Mouse (Mus musculus) T-helper 17 cell (primary cell): ENCODE measurements around the gene Coro2b.

Experiments used
- in situ Hi-C, 2 experiments: fragments of 300-600 bp; cut with MboI, MseI; formaldehyde crosslinking; loops; 1 replicate in 1 of 2; 2 replicates in 1 of 2; pipeline ENCODE4 v1.15.1; 2025; ENCODE audit warnings: high pct_unique_total_duplicates in 2 of 2

The Coro2b gene

DNA sequence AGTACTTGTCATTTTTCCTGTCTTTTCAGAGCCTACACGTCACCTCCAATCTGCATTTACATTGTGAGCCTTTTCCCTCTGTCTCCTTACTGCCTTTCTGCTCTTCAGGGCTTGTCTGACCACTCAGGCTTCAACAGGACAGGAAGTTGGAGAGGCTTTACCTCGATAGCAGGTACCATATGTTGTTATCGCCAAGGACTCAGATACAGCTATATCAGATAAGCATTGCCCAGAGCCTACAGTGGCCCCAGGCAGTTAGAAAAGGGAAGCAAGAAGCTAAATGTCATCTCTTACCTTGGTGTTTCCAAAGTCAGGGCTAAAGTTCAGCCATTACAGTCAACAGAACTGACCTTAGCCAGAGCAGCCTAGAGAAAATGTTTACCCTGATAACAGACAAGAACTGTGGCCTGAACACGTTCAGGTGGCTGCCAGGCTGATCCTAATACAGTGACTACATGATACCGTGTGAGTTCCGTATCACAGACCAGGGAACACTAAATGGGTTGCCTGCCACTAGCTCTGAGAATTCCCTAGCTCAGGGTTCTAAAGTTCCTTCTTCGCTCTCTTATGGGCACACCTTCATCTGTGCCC, 130.3 kb downstream of the Coro2b start:
- in situ Hi-C loops: no loop called here

DNA sequence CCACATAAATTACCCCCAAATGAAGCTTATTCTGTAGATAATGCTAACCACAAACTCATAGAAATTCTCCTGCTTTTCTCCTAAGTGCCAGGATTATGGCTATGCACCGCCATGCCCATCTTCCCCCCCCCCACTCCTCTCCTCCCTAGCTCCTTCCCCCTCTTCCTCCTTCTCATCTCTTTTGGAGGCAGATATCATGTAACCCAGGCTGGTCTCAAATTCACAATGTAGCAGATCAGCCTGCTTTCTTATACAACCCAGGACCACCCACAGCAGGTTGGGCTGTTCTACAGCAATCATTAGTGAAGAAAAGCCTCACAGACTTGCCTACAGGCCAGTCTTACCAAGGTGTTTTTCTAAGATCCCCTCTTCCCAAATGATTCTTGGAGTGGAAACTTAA, 135.3 kb downstream of the Coro2b start:
- in situ Hi-C loops: no loop called here

DNA sequence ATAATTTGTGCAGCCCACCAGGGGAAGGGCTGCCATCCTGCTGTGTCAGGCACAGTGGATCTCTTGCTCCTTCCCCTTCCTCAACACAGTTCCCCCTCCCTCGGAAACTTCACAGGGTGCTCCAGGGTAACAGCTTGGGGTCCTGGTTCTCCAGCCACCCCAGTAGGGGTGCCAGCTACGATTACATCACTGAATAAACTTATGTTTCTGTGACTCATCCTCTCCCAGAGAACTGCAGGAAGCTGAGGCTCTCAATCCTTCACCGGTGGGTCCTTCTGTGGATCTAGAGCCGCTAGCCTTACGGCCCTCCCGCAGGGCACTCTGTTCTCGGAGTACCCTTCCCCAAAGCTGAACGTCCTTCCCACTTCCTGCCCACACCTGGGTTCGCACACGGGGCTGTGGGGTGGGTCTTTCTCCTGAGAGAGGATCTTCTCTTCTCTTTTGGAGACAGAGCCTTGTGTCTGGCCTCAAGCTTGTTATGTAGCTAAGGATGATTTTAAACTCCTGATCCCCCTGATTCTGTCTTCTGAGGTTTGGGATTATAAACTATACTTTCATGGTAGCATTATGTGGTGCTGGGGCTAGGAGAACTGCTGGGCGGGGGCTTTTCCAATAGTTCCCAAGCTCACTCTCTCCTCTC, 136.2 kb downstream of the Coro2b start:
- in situ Hi-C loops: no loop called here

DNA sequence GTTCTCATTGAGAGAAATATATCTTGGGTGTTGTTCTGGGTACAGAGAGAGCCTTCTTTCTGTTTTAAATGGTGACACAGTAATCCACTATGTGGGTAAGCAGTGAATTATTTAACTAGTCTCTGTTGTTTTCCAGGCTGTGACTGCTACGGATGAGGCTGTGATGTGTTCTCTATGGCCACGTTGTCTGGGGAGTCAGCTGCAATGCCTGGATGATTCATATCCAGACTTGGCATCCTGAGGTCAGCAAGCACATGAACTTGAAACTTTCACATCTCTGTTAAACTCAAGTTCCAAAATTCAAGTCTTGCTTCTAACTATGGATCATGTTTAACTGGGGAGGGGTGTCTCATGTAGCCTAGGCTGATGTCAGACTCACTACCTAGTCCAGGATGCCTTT, 142.7 kb downstream of the Coro2b start:
- in situ Hi-C loops: no loop called here

DNA sequence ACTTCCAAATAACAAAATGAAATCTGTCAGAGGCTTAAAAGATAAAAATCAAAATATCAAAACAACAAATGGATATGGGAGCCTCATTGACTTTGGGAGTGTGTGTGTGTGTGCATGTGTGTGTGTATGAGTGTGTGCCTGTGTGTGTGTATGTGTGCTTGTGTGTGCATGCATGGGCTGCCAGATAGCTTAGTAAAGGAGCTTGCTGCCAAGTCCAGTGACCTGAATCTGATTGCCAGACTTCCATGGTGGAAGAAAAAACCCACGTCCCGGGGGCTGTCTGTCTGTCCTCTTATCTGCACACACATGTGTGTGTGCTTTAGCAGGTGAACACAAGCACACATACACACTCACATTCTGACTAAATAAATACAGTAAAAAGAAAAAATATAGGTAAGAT, 143.3 kb downstream of the Coro2b start:
- in situ Hi-C loops: no loop called here

DNA sequence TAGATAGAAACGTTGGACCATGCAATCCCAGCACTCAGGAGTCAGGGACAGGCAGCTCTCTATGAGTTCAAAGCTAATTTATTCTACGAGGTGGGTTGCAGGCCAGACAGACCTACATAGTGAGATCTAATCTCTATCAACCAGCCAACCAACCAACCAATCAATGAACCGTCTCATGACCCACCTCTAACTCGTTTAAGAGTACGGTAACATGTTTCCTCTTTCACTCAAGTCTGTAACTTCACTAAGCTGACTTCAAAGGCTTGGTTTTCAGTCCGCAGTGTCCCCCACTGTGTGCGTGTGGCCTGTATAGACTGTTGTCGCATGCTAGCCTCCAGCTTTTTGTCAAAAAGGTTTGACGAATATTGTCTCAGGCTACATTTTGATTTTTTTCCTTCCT, 147.1 kb downstream of the Coro2b start:
- in situ Hi-C loops: loop anchor here in 1 of 2 experiments (5.0 kb wide), 1 partner anchor 92 kb away; no protein-coding TSS in a partner anchor

DNA sequence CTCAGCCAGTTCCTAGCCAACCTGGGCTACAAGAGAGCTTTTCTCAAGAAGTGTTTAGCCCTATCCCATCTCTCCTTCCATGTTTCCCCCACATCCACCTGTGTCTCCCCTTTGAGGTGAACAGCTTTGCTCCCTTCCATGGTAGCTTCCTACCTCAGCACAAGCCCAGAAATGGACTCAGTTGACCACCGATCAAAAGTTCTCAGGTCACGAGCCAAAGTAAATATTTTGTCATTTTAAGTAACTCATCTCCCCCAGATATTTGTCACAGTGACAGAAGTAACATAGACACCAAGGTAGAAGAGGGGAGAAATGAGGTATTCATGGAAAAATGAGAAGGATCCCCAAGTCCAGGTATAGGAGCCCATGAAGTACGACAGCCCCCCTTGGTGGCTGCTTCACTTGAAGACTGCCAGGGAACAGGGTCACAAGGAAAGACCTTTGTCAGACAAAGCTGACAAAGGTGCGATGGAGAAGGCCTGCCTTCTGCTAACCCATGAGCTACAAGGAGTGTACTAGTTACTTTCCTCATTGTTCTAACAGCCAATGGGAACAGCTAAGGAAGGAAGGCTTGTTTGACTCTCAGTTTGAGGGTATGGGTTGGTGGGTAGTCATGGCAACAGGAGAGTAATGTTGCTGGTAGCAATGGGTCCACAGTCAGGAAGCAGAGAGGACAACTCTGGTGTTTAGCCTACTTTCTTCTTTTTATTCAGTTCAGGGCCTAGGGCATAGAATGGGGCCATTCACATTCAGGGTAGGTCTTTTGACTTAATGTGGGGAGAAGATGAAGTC, 150.9 kb downstream of the Coro2b start:
- in situ Hi-C loops: loop anchor here in 1 of 2 experiments (5.0 kb wide), 1 partner anchor 89 kb away; no protein-coding TSS in a partner anchor

DNA sequence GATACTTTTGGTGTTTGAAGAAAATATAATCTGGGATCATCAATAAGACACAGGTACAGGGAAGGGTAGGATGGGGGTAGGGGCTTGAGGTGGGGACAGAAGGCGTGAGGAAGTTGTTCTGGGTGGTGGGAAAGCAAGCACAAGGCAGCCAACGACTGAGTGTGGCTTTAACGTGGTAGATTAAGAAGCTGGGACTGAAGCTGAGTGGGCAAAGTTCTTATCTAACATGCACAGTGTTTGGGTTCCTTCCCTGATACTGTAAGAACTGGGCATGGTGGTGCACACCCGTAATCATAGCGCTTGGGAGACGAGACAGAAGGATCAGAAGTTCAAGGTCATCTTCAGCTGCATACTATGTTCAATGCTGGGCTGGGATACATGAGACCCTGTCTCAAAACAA, 151.8 kb downstream of the Coro2b start:
- in situ Hi-C loops: loop anchor here in 1 of 2 experiments (5.0 kb wide), 1 partner anchor 88 kb away; no protein-coding TSS in a partner anchor

DNA sequence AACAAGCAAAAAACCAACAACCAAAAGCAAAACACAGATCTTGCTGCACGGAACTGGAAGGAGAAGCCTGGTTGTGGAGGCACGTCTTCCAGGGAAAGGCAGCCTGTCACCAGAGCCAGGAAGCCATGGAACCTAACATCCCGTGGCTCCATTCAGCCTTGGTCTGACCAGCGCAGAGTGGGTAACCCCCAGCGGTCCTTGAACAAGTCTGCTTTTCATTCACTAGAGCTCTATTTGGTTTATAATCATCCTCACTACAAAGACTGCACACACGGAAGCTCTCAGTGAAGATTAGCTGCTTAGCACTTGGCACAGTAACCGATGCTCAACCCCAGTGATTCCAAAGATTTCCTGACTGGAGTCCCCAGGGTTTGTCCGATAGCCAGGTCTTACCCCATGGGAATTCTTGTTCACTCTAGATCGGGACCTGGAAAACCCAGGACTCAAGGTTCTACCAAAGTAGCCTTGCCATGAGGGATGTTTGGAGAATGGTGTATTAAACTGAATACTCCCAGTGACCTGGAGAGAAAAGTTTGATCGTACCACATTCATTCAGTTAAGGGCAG, 154.2 kb downstream of the Coro2b start:
- in situ Hi-C loops: no loop called here

DNA sequence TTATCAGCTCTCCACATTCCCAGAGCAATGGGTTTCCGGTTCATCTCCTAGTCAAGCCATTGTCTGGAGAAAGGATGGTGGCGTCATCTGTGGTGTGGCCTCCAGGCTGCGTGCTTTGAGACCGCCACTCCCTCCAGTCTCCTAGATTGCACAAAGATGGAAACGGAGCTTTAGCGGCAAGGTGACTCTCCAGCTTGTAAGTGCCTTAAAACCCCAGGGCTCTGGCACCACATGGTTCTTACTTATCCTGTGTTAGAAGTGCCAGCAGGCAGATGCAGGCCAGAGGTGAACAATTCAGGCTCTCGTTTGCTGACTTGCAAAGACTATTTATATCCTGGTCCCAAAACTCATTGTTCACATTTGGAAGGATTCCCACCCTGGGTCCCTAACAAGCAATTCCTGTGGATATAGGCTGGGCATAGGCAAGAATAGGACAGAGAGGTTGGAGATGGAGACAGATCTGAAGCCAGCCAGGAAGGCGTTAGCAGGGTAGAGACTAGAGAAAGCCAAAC, 155.4 kb downstream of the Coro2b start:
- in situ Hi-C loops: no loop called here

DNA sequence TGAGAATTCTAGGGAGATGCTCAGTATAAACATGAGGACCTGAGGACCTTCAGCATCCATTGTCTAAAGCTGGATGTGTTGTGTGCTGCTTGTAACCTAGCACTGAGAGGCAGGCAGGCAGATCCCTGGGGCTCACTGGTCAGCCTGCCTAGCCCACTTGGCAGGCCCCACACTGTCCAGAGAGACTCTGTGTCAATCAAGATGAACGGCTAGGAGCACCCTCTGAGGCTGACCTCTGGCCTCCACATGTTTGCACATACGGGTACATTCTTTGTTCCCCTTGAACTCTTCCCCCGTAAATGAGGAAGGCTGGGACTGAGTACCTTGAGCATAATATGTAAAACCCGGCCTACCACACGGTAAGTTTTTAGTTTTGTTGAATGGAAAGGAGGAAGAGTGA, 156.5 kb downstream of the Coro2b start:
- in situ Hi-C loops: no loop called here

DNA sequence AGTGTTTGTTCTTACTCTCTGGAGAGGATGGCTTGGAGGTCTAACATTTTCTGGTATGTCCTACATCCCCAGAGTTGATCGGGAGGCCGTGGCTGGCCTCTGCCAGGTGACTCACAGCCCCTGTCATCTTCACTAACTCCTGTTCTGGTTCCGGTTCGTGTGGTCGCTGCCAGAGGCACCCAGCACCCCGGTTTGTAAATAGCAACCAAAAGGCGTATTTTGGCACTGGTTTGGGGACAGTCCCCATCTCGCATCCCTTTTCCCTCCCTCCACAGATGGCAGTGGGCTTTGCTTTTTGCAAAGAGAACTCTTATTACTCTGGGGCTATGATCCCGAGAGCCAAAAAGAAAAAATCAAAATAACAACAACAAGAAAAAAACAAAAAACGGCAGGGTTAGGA, 158.9 kb downstream of the Coro2b start:
- in situ Hi-C loops: loop anchor here in 1 of 2 experiments (5.0 kb wide), 1 partner anchor 81 kb away; no protein-coding TSS in a partner anchor

DNA sequence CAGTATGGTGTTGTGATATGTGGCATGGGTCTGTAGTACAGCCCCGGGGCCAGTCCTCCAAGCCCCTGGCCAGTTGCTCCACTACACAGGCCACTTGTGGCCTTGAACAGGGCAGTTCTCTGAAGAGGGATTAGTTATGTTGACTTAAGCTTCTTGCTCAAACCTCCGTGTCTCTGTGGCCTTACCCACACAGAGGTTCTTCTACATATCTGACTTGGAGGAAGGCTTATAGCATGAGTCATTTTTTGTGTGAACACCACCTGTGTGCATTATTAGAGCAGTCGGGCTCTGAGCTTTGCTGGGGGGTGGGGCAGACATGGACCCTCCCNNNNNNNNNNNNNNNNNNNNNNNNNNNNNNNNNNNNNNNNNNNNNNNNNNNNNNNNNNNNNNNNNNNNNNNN, 162.6 kb downstream of the Coro2b start:
- in situ Hi-C loops: loop anchor here in 1 of 2 experiments (25.0 kb wide), 1 partner anchor 1338 kb away; no protein-coding TSS in a partner anchor

DNA sequence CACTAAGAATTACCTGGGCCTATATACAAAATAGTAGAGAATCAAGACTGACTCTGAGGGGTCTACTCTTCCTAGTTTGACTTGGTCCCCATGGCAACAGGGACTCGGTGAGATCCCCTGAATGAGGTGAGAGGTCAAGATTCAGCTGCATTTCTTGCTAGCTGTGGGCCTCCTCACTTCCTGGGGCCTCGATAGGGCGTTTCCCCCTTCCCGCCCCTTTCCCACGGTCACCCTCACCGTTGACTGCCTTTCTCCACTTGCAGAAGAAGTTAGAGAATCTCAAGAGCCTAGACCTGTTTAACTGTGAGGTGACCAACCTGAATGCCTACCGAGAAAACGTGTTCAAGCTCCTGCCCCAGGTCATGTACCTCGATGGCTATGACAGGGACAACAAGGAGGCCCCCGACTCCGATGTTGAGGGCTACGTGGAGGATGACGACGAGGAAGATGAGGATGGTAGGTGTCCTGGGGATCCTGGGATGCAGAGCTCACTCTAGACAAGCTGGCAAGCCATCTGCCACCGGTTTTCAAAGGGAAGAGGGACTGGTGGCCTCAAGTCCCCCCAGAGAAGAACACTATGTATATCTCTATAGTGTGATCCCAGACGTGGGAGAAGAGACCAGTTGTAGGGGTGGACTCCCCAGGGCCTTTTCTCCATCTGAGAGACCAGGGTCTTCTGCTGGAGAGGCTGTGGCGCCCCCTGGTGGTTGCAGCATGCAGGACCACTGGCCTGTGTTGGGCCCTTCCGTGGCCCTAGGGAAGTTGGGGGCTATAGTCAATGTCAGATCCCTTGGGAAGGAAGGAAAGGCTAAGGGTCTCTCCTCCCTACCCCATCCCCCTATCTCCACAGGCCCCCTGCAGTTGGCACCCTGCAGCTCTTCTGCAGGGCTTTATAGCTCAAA, 163.4 kb downstream of the Coro2b start:
- in situ Hi-C loops: loop anchor here in 1 of 2 experiments (25.0 kb wide), 1 partner anchor 1339 kb away; no protein-coding TSS in a partner anchor

DNA sequence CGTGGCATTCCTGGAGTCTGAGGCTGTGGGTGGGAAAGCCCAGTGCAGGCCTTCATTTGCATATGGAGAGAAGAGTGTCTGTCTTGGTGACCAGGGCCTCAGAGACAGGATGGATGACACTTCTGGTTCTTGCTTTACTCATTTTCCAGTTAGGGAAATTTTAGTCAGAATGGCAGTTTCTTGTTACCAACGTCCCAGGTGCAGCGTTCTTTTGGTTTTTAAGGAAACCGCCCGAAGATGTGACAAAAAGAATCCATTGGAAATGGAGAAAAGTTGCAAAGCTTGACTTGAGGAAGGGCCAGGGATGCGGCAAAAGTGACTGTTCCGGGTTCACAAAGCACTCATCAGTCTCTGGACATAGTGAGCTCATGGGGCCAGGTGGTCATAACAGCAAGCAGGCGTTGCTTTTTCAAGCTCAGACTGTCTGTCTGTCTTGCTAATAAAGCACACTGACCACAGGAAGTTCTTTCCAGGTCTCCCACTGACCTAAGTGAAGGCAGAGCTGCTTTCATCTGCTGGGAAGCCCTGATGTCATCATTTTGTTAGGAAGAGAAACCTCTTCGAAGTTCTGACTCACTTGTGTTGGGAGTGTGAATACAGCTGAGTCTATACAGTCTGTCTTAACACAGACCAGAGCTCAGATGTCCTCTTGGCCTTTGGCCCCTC, 164.2 kb downstream of the Coro2b start:
- in situ Hi-C loops: loop anchor here in 1 of 2 experiments (25.0 kb wide), 1 partner anchor 1340 kb away; no protein-coding TSS in a partner anchor

DNA sequence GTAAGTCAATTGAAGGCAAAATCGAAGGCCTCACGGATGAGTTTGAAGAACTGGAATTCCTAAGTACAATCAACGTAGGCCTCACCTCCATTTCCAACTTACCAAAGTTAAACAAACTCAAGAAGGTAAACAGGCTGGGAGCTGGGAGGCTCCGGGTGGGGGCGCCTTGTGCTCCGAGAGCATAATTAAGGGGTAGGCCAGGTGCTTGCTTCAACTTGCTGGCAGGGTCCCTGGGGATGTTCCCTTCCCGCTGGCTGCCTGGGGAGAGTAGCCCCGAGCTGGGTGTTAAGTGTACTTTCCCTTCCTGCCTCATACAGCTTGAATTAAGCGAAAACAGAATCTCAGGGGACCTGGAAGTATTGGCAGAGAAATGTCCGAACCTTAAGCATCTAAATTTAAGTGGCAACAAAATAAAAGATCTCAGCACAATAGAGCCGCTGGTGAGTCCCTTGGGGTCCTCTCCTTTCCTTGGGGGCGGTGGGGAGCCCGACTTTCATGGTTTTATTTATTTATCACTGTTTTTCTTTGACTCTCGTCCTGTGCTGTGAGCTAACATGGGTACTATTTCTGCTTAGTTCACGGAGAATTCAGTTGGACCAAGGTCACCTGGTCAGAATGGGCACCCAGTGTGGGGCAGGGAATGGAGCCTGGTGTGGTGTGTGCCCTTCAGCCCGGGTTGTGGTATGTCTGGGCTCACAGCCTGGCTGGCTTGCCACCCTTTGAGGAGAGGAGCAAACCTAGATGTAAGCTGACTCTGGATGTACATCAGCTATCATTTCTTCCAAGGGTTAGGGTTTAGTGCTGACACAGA, 164.9 kb downstream of the Coro2b start:
- in situ Hi-C loops: loop anchor here in 1 of 2 experiments (25.0 kb wide), 1 partner anchor 1340 kb away; no protein-coding TSS in a partner anchor

DNA sequence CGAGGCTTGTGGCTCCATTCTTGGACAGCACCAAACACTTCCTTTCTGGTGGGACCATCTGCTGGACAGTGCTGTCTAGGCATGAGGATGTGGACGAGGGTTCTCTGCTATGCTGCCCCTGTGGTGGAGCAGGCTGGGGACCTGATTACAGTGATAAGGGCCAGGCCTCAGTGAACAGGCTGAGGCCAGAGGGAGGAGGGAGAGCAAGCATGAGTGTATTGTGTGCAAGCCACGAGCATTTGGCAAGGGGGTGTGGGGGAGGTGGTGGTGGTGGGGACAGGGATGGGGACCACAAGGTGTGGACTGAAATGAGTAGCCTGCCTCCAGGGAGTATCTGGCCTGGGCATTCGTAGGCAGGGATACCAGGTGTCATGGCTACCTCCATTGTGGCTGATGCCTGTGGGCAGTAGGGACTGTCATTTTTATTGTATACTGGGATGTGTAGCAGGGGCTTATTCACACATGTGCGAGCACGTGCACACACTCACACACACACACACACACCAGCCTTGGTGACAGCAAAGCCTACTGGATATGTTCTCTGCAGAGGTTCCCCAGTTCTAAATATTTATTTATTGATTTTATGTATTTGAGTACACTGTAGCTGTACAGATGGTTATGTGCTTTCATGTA, 166.1 kb downstream of the Coro2b start:
- in situ Hi-C loops: loop anchor here in 1 of 2 experiments (25.0 kb wide), 1 partner anchor 1342 kb away; no protein-coding TSS in a partner anchor

DNA sequence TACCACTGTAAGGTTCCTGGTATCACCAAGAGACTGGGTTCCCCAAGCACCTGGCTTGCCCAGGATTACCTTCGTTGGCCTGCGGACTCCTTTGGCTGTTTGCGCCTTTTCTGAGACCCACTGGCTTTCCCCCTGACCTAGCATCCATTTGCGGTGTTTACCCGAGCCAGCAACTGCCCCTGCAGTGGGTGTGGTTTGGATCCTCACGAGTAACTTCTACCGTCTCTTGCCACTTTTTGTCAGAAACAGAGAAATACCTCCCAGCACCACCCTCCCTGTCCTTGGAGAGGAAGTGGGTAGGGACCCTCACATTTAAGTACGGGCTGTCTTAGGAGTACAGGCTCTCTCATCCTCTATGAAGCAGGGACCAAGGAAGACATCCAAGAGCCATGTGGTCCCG, 166.7 kb downstream of the Coro2b start:
- in situ Hi-C loops: loop anchor here in 1 of 2 experiments (25.0 kb wide), 1 partner anchor 1342 kb away; no protein-coding TSS in a partner anchor
